Mouse (Mus musculus) right cerebral cortex, adult 18-20 months (tissue): ENCODE results near the gene Smim23.

Source experiments
- DNase-seq: peaks from one replicate; pipeline ENCODE4 v3.0.0; 2022; ENCODE audit warnings: mixed read lengths

The Smim23 gene

DNA sequence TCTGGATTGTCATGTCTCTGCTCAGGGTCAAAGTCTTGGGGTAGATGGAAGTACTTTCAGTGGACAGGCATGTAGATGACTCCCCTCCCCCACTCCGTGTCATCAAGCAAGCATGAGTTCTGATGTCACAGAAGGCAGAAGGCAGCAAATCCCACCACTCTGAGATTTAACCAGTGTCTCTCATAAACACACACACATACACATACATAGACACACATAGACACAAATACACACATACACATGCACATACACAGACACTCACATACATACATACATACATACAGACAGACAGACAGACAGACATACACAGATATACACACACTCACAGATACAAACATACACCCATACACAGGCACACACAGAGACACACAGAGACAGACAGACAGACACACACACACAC, at the start of gene Smim23:
Smim23 (minus strand) TSS at position 101 of the 400 bp plus-strand sequence.
- DNase-seq = no peak

- DNase-seq = no peak
Observed at GRCm38 (mm10) chr11:32868619-32869383, 44.4 kb upstream of the Smim23 start.

DNA sequence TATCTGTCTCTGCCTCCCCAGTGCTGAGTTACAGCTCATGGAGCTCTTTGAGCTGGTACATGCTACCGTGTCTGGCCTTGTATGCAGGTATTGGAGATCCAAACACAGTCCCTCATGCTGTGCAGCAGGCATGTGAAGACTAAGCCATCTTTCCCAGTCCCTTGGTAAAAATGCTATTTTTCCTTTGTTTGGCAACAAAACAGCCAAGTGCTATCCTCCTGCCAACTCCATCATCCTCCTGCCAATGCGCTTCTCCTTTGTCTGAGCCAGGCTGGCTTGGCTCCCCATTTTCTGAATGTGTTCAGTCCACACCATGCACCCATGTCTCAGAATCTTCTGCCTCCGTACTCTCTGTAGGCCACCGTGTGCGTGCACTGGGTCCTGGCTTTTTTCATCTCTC, 40.2 kb upstream of the Smim23 start:
- no peak for DNase-seq

DNA sequence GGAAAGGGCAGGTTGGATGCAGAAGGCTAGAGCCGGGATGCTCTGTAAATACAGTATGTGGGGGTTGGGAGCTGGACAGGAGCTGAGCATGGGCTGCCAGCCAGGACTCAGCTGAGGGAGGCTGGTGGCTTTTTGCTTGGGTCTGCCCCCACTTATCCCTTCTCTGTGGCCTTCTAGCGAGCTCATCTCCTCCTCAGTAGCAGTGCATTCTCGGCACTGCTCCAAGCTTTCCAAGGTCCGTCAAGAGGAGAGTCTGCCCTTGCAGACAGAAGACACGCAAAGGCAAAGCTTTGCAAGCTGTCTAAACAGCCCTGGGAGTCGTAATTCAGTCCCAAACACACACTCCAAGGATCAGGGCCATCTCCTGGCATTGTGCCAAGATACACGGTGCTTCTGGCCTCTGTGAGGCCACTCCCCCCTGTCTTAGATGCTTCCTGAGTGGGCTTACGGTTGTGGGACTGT, 33.0 kb upstream of the Smim23 start:
- no peak for DNase-seq

GRCm38 (mm10) chr11:32846682-32847222, 22.3 kb upstream of the Smim23 start:
- no peak for DNase-seq

DNA sequence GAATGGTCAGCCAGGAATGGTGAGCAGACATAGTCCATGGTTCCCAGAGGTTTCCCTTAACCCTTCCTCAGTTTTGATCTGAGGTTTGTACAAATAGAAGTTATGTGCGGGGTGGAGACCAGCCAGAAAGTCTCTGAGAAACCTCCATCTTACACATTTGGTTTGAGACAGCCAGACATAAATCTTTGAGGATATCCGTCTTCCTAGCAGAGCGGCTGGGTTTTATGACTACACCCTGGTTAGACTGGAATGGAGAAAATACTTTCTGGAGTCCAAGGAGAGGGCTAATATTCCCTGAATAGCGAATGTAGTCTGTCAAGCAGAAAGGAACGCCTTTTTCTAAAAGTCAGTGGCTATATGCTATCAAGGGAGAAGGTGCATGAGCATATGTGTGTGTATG, 16.8 kb upstream of the Smim23 start:
- DNase-seq = no peak

DNA sequence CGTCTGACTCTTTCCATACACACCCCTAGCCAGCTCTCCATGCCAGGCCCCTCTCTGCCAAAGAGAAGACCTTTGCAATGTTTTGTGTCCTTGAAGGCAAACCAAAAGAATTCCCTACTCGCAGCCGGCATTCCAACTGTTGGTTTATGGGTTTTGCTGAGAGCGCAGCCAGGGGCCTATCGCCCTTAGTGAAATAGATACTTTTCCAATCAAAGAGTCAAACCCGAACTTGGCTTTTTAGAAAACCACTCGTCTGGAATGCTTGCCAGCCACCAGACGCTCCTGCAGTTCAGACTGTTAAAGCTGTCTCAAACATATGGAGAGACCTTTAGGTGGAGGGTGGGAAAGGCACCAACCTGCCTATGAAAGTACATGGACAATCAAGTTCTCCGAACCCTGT, 15.9 kb upstream of the Smim23 start:
- DNase-seq = no peak

- no peak for DNase-seq
Observed at GRCm38 (mm10) chr11:32835022-32835421, 10.6 kb upstream of the Smim23 start.

GRCm38 (mm10) chr11:32834367-32834918, 10.0 kb upstream of the Smim23 start:
- no peak for DNase-seq

- DNase-seq = no peak
Observed at GRCm38 (mm10) chr11:32817566-32817965, 6.8 kb downstream of the Smim23 start.

- DNase-seq = peak; percentile 70
Observed at GRCm38 (mm10) chr11:32814286-32814685, 10.1 kb downstream of the Smim23 start.

DNA sequence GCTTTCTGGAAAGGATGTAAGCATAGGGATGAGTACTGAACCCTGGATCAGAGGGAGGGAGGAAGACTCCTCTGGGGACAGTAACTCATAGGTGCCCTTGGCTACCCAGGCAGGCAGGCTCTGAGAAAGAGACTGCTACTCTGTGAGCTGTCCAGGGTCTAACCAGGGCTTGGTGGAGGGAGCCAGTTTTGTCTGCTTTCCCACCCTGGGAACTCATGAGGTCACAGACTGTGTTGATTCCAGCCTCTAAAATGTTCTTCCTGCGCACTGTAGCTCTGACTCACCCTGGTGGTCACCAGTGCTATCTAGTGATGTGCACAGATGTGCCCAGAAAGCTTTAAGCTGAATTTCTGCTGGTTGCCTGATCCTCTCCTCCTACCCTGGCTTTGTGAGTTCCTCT, 15.3 kb downstream of the Smim23 start:
- DNase-seq = no peak

DNA sequence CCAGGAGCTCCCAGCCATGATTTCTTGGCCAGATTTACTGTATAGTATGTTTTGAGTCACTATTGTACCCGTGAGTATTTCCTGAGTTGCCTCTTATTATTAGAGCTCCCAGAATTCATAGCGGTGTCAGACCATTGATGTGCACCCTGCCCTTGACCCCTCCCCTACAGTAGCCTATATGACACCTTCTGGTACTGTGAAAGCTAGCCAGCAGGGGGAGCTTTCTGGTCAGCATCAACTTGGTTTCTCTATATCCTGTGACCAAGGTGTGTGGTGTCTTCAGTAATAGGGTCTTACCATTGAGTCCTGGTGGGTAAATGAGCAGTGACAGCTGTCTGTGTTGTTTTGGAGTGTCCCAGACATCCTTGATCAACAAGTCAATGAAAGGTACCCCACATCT, 18.4 kb downstream of the Smim23 start:
- peak; percentile 40 for DNase-seq

DNA sequence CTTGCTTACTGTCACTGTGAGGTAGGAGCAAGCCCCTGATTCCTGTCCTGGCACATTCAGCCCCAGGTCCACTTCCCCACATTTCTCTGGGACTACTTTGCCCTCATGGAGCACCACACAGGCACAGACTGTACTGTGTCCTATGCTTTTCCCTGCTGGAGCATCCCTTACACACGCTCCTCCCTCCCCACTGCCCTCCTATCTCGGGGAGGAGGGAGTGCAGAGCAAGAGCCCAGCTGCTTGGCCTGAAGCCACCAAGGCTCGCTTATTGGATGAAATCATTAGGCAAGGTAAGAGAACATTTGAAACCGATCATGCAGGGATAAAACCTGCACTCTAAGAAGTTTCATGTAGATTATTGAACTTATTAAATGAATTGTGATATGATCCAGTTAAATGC, 20.7 kb downstream of the Smim23 start:
- DNase-seq = no peak

DNA sequence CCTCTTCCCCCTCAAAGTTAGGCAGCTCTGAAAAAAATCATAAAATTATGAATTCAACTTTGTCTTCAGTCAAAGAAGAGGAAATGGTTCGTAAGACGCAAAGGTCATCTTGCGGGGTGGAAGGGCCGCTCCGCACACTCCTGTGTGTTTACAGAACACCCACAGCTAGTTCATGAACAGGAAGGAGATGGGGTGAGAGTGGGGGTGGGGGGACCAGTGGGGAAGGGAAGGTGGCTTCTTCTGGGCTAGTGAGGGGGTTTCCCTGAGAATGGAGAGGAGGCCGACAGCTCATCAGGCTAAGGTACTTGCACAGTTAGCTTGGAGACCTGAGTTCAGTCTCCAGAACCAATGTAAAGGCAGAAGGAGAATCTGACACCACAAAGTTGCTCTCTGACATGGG, 22.7 kb downstream of the Smim23 start:
- no peak for DNase-seq

GRCm38 (mm10) chr11:32800929-32801375, 23.5 kb downstream of the Smim23 start:
- DNase-seq = no peak

- DNase-seq = no peak
Observed at GRCm38 (mm10) chr11:32798445-32798844, 26.0 kb downstream of the Smim23 start.

DNA sequence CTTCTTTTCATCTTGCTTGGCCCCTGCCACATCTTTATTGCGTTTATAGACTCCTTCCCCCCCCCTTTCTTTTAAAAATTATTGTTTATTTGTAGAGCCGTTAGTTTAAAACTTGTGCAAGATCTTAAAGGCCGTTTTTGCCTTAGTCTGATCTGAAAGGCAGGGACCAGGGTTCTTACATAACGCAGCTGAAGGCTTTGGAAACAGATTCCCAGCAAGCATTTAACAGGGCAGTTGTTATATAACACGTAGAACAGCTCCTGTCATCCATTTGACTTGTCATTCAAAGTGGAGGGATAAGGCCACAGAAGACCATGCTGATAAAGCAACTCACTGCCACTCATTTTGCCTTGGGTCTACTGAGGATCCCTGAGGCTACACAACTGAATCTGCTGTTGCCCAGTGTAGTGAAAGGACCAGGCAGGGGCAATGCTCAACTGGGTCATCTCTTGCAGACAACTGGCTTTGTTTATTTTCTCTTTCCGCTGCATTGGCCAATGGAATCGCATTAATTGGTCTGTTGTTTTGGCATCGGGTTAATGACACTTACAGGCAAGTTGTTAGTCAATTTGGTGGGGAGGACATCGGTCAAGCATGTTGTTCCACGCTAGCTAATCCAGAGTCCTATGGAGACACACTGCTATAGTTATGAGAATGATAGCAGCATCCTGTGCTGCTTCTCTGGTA, 29.5 kb downstream of the Smim23 start:
- no peak for DNase-seq

DNA sequence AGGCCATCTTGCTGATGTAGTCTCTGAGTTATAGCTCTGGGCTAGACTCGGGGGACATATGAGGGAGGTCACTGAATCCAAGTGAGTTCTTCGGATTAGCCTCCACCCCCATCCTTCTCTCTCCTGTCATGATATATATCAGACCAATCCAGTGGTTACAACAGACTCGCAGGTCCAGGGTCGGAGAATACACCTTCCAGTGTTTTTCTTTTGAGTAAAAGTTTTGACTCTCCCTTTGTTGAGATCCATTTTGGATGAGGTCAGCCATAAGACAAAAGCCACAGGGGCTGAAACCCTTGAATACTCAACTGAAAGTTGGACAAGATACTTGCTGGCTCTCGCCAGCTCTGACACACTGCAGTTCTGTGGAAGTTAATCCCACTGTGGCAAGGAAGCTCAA, 38.2 kb downstream of the Smim23 start:
- DNase-seq = no peak

- no peak for DNase-seq
Observed at GRCm38 (mm10) chr11:32785591-32786147, 38.7 kb downstream of the Smim23 start.

DNA sequence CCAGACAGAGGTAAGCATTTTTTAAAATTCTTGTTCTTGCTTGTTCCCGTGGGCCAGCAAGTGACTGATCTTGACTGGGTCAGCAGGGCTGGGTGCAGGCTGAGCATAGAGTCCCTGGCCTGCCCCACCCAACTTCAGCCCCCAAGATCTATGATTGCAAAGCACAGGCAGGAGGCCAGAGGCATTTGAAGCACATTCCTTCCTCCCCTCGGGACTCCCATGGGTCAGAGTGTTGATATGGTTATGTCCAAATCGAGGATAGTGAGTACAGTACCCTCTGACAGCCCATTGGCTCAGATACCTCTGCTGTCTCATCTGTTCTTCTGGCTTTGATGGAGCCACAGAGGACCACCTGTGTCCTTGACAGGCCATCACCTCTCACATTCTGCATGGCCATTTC, 41.7 kb downstream of the Smim23 start:
- no peak for DNase-seq

- DNase-seq = peak; percentile 25
Observed at GRCm38 (mm10) chr11:32781633-32782404, 42.6 kb downstream of the Smim23 start.
